Mouse (Mus musculus): ENCODE results near the gene B3gnt7.

B3gnt7 gene

GRCm38 (mm10) chr1:86300093-86300492, 2.5 kb upstream of the B3gnt7 start:
- in situ Hi-C loops (cut with MboI; ENCODE audit: low pct_unique_long_range_greater_than_20kb in 1 of 2, low sequenced_read_pairs in 2 of 2, unreplicated experiment in 1 of 2) = no loop called here

DNA sequence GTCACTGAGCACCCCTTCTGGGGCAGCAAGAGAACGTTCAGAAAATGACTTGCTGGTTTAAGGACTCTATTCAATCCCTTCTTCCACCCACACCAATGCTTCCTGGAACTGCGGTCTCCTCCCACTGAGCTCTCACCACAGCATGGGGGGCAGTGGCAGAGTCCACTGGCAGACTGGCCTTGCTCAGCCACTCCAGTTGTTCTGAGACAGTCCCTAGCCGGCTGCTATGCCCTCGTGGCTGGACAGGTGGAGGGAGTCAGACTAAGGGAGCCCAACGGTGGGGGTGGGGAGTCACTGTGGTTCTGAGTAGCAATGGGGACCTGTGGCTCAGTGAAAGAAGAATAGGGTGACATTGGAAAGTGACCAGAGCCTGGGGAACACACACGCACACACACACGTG, 1.9 kb upstream of the B3gnt7 start:
- in situ Hi-C loops (cut with MboI; ENCODE audit: low pct_unique_long_range_greater_than_20kb in 1 of 2, low sequenced_read_pairs in 2 of 2, unreplicated experiment in 1 of 2) = no loop called here

- in situ Hi-C loops (cut with MboI; ENCODE audit: low pct_unique_long_range_greater_than_20kb in 1 of 2, low sequenced_read_pairs in 2 of 2, unreplicated experiment in 1 of 2) = no loop called here
Observed at GRCm38 (mm10) chr1:86301221-86302091, 1.2 kb upstream of the B3gnt7 start.

DNA sequence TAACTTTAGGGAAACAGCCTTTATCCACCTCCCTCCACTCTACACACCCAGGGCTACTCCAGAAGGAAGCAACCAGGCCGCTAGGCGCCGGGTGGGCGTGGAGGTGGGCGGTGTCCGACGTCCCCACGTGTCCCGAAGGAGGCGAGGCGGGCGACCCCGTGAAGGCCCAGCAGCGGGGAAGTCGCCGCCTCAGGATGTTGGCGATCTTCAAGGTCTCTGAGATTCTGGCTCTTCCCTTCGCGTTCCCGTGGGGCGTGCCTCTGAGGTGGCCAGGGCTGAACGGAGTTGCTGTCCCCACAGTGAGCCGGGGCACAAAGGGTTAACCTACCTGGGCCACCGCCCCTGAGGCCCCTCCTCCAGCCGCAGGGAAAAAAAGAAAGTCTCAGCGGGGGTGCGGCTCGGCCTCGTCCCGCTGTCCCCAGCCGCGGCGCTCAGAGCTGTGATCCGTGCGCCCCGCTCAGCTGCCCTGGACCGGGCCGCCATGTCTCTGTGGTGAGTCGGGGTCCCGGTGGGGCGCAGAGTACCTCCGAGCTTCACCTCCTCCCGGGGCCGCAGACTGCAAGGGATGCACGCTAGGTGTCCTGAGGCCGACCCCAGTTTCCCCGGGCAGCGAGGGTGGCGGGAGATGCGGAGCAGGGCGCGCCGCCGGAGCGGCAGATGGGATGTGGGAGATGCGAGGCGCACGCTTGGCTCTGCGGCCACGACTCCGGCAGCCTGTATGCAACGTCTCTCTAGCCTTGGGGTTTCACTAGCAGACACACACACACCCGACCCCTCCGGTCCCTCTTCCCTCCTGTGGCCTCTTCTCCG, 636 bp downstream of the B3gnt7 start:
- in situ Hi-C loops (cut with MboI; ENCODE audit: low pct_unique_long_range_greater_than_20kb in 1 of 2, low sequenced_read_pairs in 2 of 2, unreplicated experiment in 1 of 2) = no loop called here

GRCm38 (mm10) chr1:86303873-86304250, 1.2 kb downstream of the B3gnt7 start:
- in situ Hi-C loops (cut with MboI; ENCODE audit: low pct_unique_long_range_greater_than_20kb in 1 of 2, low sequenced_read_pairs in 2 of 2, unreplicated experiment in 1 of 2) = no loop called here

- in situ Hi-C loops (cut with MboI; ENCODE audit: low pct_unique_long_range_greater_than_20kb in 1 of 2, low sequenced_read_pairs in 2 of 2, unreplicated experiment in 1 of 2) = no loop called here
Observed at GRCm38 (mm10) chr1:86306686-86307085, 4.1 kb downstream of the B3gnt7 start.

DNA sequence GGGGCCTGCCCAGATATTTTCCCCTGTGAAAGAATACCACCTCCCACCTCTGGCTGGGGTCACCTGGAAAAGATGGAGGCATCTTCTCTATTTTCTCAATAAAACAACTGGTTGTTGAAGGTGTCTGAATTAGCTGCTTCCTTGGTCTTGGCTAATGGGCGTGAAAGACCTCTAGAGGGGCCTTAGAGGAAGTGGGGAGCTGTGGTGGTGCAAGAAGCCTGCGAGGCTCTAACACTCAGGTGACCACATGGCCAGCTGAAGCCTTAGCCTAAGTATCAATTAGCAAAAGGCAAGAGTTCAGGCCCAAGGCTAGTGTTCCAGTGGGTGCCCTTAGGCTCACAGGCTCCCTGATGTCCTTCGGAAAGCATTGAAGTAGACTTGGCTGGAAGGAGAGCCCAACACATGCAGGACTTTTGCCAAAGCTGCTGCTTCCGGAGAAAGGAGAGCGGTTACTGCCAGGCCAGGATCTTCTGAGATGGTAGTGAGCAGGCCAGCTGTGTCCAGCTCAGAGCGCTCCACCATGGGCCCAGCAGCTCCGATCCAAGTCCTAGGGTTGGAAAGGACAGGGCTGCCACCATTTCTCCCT, 4.6 kb downstream of the B3gnt7 start:
- in situ Hi-C loops (cut with MboI; ENCODE audit: low pct_unique_long_range_greater_than_20kb in 1 of 2, low sequenced_read_pairs in 2 of 2, unreplicated experiment in 1 of 2) = no loop called here

- in situ Hi-C loops (cut with MboI; ENCODE audit: low pct_unique_long_range_greater_than_20kb in 1 of 2, low sequenced_read_pairs in 2 of 2, unreplicated experiment in 1 of 2) = no loop called here
Observed at GRCm38 (mm10) chr1:86307871-86308641, 5.4 kb downstream of the B3gnt7 start.

DNA sequence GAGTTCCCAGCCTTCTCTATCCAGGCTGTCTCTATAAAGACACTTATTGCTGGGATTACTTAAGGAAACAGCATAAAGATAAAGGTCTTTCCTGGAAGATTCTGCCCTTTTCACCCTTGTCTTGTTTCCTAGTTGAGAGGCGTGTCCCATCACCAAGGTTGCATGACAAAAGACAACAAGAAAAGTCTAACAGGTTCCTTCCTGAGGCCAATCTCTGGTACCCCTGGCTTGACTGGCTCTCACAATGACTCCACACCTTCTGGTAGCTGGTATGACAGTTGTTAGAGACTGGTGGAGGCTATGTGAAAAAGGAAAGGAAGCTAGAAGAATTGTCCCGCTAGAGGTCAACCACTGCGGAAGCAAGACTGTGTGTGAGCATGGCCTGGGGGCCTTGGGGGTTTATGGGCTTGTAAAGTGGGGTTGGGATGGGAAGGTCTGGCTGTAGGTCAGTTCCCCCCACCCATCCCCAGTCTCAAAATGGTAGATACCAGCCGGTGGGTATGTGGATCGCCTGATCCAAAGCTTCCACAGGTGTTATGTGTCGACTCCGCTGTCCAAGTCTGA, 6.7 kb downstream of the B3gnt7 start:
- in situ Hi-C loops (cut with MboI; ENCODE audit: low pct_unique_long_range_greater_than_20kb in 1 of 2, low sequenced_read_pairs in 2 of 2, unreplicated experiment in 1 of 2) = no loop called here

DNA sequence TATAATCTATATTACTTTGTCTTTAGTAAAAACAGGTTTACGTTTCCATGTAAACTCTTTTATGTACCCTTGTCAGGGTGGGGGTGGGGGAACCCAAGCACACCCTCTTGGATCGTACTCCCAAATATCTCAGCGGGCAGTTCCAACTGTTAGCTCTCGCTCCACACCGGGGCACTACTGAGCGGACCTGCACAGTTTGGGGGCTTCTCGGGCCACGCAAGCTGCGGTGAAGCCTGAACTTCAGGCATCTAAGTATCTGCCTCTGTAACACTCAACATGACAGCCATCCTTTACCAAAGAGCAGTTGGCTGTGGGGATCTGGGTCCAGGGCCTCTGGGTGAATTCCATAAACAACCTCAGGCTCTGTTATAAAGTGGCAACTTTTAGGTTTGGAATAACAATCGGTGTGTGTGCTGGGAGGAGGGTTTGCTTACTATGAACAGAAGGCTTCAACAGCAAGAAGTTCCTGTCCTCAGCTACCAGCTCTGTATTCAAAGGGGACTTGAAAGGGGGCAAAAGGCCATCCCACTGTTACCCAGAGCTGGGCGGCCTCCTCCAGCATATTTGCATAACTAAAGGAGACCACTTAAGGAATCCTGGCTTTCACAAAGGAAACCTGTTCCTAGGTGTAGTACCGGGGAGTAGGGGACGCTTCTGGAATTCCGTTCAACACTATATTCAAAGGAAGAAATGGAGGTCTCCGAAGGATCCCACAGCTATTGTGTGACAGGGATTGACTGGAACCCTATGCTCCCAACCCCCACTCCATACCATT, 8.1 kb downstream of the B3gnt7 start:
- in situ Hi-C loops (cut with MboI; ENCODE audit: low pct_unique_long_range_greater_than_20kb in 1 of 2, low sequenced_read_pairs in 2 of 2, unreplicated experiment in 1 of 2) = no loop called here

DNA sequence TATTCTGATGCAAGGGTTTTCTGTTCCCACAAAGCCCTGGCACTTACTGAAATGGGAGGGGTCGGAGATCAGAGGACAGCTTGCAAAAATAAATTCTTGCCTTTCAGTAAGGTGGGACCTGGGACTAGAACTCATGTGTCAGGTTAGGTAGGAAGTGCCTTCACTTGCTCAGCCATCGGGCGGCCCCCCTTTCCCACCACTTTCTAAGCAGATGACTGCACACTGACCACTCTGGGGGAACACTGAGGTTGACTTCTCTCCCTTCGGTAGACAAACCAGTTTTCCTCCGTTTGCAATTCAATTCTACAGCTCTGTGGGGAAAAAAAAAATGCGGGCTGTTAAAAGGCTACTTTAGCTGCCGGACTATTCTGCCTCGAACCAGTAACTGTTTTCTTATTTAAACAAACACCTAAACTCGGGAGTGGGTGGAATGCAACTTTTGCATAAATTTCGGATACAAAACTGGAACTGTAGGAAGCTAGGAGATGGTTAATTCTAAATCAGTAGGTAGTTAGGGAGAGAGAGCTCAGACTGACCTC, 8.9 kb downstream of the B3gnt7 start:
- in situ Hi-C loops (cut with MboI; ENCODE audit: low pct_unique_long_range_greater_than_20kb in 1 of 2, low sequenced_read_pairs in 2 of 2, unreplicated experiment in 1 of 2) = no loop called here

DNA sequence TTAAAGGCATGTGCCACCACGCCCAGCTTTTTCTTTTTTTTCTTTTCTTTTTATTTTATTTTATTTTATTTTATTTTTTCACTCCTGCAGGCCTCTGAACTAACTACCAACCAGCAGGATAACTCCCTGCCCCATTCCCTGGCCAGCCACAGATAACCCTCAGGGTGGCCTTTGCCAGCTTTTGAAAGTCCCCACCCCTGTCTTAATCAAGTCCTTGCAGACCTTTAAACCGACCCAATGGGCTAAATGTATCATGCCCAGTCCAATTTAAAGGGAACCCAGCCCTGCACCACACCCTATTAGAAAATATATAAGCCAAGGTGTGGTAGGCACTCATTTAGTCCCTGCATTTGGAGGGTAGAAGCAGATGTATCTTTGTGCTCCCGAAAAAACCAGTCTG, 9.6 kb downstream of the B3gnt7 start:
- in situ Hi-C loops (cut with MboI; ENCODE audit: low pct_unique_long_range_greater_than_20kb in 1 of 2, low sequenced_read_pairs in 2 of 2, unreplicated experiment in 1 of 2) = no loop called here

- in situ Hi-C loops (cut with MboI; ENCODE audit: low pct_unique_long_range_greater_than_20kb in 1 of 2, low sequenced_read_pairs in 2 of 2, unreplicated experiment in 1 of 2) = no loop called here
Observed at GRCm38 (mm10) chr1:86313096-86313771, 10.6 kb downstream of the B3gnt7 start.

GRCm38 (mm10) chr1:86313772-86314125, 11.1 kb downstream of the B3gnt7 start:
- in situ Hi-C loops (cut with MboI; ENCODE audit: low pct_unique_long_range_greater_than_20kb in 1 of 2, low sequenced_read_pairs in 2 of 2, unreplicated experiment in 1 of 2) = no loop called here

- in situ Hi-C loops (cut with MboI; ENCODE audit: low pct_unique_long_range_greater_than_20kb in 1 of 2, low sequenced_read_pairs in 2 of 2, unreplicated experiment in 1 of 2) = no loop called here
Observed at GRCm38 (mm10) chr1:86320822-86321413, 18.3 kb downstream of the B3gnt7 start.

DNA sequence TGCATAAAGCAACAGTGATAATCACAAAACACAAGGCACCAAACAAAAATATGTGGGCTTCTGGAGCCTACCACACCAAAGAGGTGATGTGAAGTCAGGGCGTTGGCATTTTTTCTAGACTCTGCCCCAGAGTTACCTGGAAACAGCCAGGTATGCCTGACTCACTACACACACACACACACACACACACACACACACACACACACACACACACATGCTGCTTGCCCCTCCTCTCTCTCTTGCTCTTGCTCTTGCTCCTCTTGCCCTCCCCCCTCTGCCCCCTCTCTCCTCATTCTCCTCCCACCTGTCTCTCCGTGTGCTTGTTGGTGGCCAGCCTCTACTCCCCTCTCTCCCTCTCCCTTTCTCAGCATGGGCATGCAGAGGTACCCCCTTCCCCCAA, 33.7 kb downstream of the B3gnt7 start:
- in situ Hi-C loops (cut with MboI; ENCODE audit: low pct_unique_long_range_greater_than_20kb in 1 of 2, low sequenced_read_pairs in 2 of 2, unreplicated experiment in 1 of 2) = loop anchor here (5.0 to 10.0 kb wide), 2 partner anchors 122 to 154 kb away; no protein-coding TSS in a partner anchor
